Mouse (Mus musculus) T-helper 2 cell (primary cell): Measurements from ENCODE around the gene Adora3.
"Not testable (repeated sequence)": the region's sequence is repeated elsewhere in the genome, so short reads cannot be mapped to it uniquely, and the experiment has no call there.

Experiments used
- in situ Hi-C: fragments of 300-600 bp; cut with MboI, MseI; formaldehyde crosslinking; loops from one replicate; pipeline ENCODE4 v1.15.1; 2025; ENCODE audit warnings: high pct_unique_total_duplicates

Gene Adora3

GRCm38 (mm10) chr3:105899394-105900147 is 28.9 kb downstream of the Adora3 start:
- in situ Hi-C loops = loop anchor here (5.0 to 10.0 kb wide), 3 partner anchors 127 to 875 kb away; no protein-coding TSS in a partner anchor

GRCm38 (mm10) chr3:105900266-105900665 is 29.6 kb downstream of the Adora3 start:
- in situ Hi-C loops = no loop called here

DNA sequence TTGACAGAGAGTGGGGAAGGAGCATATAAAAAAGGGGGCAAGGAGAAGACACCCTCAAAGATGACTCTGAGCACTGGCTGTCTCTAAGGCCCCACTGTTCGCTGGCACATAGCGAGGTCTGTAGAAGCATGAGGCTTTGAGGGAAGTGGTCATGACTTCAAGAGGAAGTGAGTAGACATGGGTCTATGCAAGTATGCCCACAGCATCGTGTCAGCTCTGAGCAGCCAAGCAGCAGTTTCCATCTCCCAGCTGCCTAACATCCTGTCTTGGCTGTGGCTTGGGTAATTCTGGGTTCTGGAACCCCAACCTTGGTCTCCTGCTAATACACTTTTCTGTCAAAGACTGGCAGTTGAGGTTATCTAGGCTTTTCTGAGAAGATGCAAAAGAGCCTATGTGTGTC is 30.1 kb downstream of the Adora3 start:
- in situ Hi-C loops = no loop called here

- in situ Hi-C loops = no loop called here
Measured at GRCm38 (mm10) chr3:105901468-105901867, 30.8 kb downstream of the Adora3 start.

DNA sequence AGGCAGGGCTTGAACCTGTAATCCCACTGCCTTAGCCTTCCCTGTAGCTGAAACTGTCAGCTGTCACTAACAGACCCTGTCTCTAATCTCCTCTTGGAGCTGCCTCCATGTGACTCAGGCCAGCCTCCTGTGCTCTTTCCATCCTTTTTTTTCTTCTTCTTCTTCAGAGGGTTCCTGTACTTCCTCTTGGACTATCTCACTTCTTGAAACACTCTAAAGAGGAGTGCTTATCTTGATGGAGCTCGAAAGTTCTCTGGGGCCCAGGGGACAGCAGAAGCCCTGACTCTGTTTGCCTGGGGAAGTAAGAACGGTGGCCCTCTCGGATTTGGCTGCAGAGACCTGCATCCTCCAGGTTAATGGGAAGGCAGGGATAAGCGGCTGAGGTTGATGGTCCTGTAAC is 33.6 kb downstream of the Adora3 start:
- in situ Hi-C loops = no loop called here

GRCm38 (mm10) chr3:105904721-105905120 is 34.1 kb downstream of the Adora3 start:
- in situ Hi-C loops = no loop called here

DNA sequence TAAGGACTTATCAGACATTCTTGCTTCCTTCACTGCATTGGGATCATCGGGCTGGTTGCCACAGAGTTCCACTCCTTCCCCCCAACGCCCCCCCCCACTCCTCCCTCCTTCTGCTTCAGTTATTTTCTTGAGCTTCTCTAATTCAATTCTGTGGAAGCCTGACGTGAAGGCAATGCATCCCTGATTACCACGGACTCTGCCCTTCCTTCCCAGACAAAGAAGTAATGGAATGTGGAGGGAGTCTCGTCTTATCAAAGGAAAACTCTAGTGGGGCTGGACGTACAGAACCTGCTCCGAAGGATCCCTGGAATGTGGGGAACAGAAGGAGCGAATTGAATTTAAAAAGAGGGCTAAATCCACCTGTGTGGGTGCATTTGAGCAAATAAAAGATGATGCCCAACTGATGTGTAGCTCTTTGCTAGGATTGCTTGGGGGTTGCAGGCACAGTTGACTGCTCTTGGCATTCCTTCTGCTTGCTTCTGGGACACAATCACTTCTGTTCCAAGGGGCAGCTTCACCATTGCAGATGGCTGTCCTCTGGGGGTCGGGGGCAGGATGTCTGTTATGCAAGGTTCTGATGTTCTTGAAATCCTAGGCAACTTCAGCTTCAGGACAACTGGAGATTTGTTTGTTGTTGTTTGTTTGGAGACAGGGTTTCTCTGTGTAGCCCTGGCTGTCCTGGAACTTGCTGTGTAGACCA is 37.4 kb downstream of the Adora3 start:
- in situ Hi-C loops = no loop called here

DNA sequence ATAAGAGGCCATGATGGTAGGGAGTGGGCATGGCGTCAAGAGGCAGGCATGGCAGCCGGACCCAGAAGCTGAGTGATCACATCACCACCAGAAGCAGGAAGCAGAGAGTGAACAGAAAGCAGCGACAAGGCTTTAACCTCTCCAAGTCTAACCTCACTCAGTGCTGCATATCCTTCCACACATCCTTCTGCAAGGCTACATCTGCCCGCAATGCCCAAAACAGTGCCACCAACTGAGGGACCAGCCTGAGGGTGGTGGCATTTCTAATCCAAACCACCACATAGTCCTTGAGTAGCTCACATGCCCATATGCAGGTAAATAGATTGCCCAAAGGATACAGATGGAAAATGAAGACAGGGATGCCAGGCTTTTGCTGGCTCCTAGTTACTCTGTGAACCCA is 38.3 kb downstream of the Adora3 start:
- in situ Hi-C loops = no loop called here

DNA sequence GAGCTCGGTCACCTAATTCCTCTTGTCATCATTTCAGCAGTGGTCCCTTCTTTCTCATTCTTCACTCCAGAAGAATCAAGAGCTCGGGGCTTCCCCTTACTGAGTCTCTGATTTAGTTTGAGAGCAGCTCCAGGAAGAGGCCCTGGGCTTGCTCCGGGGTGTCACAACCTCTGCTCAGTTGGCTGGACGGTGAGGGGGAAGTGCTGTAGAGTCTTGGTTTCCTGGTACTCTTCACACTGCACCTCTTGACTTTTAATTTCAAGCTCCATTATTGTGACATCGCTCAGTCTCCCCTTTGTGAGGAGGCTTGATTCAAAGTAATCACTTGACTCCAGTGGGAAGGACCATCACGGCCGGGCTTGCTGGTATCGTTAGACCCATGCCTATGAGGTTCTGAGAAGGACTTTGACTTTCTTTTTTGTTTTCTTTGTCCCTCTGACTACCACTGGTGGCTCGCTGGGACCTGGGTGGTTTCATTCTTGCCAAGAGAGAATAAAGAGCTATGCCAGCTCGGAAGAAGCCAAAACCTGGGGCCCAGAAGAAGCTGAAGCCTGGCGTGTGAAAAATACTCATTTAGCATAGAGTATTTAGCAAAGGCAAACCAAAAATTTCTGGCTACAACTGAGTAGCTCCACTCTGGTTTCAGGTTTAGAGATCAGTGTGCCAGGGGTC is 40.0 kb downstream of the Adora3 start:
- in situ Hi-C loops = no loop called here

DNA sequence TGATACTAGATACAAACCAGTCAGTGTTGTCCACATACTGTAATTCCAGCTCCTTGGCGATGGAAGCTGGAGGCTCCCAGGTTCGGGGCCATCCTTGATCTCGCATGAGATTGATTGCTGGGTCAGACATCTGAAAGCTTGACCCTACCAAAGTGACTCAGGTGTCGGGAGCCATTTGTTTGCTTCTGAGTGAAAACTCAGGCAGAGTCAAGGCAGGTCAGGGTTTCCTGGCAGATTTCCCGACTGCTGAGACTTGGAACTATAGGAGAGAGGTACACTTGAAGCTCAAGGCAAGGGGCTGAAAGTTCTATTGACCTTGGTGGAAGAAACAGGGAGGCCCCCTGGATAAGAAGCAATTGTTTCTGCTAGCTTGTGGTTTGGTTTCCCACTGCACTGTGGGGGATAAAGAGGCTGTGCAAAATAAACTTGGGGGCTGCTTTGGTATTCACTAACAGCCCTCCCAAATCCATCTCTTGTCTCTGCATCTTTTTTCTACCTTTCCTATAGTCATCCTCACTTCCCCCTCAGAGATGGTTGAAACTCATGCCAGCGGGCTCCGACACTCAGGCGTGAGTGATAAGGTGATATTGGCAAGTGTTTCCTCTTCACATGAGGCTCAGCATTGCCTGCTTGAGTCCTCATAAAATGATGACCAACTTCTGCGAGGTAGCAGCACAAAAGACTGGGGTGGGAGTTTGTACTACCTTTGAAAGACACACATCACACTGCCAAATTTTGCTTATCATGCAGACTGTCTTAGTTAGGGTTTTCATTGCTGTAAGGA is 41.6 kb downstream of the Adora3 start:
- in situ Hi-C loops = no loop called here

DNA sequence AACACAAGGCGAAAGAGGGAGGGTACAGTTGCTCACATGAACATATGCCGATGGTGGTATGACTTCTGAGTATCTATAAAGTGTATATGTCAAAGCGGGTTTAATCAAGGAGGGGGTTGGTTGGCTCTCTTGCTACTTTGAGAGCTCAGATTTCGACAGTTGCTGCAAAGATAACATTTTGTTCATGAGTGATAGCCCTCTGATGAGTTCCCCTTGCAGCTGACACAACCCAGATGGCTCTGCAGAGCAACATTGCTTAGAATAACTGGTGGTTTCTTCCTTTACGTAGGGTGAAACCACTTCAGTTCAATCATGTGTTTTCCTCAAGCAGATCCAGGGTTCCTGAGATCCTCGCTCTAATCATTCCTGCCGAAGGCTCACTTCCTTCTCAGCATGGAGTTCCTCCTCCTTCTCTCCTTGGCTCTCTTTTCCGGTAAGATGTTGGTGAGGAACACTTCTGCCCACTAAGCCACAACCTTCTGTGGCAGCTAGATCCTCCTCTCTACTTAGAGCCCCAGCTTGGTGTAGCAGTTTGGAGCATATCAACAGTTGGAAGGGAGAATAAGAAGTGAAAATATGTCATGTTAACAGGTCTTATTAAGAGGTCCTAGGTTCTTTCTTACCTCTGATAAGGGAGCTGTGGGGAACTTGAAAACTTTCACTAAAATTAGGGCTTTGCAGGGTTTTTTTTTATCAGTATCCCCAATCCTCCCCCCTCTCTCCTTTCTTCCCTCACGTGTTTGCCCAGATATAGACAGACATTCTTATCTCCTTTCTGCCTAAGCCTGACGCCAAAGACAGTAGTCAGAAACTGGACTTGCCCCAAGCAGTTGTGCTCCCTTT is 43.4 kb downstream of the Adora3 start:
- in situ Hi-C loops = no loop called here

DNA sequence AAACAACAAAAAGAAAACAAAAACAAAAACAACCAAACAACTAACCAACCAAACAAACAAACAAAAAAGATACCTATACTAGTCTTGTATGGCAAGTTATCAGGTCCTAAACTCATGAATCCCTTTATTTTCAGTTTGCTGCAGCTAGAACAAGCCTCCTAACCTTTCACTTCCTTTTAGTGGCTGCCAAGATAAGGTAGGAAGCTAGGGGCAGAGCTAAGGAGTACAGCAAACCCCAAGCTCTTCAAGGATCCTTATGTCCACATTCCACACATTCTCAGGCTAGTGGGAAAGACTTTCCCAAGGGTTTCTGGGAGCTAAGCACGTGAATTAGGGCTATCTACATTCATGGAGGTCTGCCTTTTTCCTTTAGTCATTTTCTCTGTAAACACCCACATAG is 44.6 kb downstream of the Adora3 start:
- in situ Hi-C loops = no loop called here

- in situ Hi-C loops = not testable (repeated sequence)
Measured at GRCm38 (mm10) chr3:105916455-105916854, 45.8 kb downstream of the Adora3 start.

DNA sequence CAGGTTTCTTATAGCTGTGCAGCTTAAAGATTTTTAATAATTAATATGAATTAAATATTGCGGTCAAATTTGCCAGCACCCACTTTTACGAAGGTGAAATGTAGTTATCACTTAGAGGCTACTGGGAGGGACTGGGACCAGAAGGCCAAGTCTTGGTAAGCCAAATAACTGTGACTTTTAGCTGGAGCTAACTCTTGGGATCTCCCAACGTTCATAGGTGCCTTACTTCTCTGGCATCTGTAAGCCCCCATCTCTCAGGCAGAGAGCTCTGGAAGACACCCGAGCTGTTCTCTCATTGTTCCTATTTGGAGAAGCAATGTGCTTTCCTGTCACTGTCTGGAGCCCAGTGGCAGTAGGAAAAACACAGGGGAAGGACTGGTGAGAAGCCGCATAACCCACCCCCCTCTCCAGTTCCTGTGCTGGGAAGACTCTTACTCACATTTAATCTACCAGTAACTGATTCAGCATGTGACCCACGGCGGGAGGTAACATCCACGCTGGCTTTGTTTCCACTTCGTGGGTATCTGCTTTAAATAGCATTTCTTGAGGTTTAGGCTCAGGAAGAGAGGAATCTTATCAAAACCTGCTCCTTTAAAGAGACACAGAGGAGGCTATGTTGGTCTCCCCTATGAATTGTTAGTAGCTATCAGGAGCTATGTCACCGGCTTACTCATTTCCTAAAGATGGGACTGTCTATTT is 47.1 kb downstream of the Adora3 start:
- in situ Hi-C loops = no loop called here

DNA sequence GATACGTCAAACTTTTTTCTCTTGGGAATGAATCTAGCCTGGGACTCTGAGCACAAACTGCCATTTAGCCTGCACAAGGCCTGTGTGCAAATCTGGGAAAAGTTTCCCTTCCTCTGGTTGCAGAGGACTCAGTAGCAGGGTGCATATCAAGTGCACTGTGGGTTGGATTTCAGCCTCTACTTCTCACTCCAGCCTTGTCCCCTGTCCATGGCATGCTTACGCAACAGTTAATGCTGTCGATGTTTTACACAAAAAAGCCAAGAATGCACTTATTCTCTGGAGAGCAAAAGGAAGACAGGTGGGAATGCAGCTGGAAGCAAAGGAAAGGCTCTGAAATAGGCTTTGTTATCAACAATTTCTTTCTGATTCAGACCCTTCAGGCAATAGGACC is 47.7 kb downstream of the Adora3 start:
- in situ Hi-C loops = no loop called here

DNA sequence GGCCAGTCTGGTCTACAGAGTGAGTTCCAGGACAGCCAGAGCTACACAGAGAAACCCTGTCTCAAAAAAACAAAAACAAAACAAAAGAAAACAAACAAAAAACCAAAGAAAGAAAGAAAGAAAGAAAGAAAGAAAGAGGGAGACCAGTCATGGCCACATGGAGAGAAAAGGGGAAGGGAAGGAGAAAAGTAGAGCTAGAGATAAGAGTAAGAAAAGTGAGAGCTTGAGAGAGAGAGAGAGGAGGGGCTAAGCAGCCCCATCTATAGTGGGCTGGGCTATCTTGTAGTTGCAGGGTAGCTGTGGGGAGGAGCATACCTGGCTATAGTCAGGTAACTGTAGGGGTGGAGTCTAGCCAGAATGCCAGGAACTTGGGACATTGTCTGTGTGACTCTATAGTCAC is 50.1 kb downstream of the Adora3 start:
- in situ Hi-C loops = not testable (repeated sequence)

- in situ Hi-C loops = no loop called here
Measured at GRCm38 (mm10) chr3:105921959-105922358, 51.3 kb downstream of the Adora3 start.

DNA sequence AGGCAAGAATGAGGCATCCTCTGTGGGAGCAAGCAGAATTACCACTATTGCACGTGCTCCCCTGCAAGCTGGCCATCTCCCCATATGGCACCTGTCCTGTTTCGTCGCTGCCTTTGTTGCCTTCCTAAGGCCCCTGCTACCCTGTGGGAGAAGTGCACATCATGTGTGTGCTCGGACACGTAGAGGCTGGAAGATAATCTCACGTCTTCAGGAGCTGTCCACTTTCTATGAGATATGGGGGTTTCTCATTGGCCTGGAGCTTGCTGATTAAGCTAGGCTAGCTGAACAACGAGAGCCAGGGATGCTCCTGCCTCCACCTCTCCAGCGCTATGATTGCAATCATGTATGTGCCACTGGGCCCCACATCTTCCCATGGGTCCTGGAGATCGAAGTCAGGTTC is 54.0 kb downstream of the Adora3 start:
- in situ Hi-C loops = no loop called here

DNA sequence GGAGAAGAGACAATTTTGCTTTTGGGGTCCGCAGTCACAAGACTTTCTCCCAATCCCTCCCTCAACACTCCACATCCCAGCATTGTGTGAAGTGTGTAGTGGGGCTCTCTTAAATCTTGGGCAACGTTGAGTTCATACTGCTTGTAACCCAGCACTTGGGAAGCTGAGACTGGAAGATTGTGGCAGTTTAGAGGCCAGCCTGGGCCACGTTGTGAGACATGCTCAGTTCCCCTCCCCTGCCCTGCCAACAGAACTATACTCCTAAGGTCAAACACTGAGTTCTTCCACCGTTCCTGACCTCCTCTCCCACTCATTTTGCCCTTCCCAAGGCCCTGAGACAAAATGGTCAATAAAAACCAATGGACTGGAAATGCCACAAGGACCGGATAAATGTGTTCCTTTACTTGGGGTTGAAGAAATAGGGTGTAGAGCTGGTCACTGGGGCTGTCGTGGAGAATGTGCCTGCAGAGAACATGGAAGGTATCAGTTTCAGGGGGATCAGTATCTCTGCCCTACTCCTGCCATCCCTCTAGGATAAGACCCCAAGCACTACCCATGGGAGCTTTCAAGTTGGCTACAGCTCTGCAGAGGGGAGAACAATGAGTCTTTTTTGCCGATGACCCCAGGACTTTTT is 57.0 kb downstream of the Adora3 start:
- in situ Hi-C loops = no loop called here

- in situ Hi-C loops = no loop called here
Measured at GRCm38 (mm10) chr3:105928195-105928569, 57.5 kb downstream of the Adora3 start.
